Mouse (Mus musculus) neural tube, embryonic 11.5 days (tissue): ENCODE data around the gene H2-Aa. TPM values are rescaled to one million over a fixed set of nuclear protein-coding genes. Genes with fewer than 3 reads are reported as not detected.
"Not testable (repeated sequence)": the region's sequence is repeated elsewhere in the genome, so short reads cannot be mapped to it uniquely, and the experiment has no call there.

Experiments used
- ATAC-seq: fragments of 200-750 bp; cut with Nextera tagmentation; 2 replicates; pipeline ENCODE4 v1.8.0; 2017; ENCODE audit warnings: moderate number of reproducible peaks, mild to moderate bottlenecking, moderate TSS enrichment, moderate library complexity; ENCODE audit not compliant: insufficient read depth, low FRiP score, low TSS enrichment
- DNase-seq: peaks from one replicate; pipeline ENCODE4 v3.0.0-alpha.2; 2015; ENCODE audit warnings: low spot score
- H3K27ac ChIP-seq: fragments of 300-500 bp; sonication (generic); 2 replicates; pipeline ENCODE4 v1.5.1; 2014; ENCODE audit warnings: low read depth, mild to moderate bottlenecking, low read length
- H3K27me3 ChIP-seq: fragments of 300-500 bp; sonication (generic); 2 replicates; pipeline ENCODE4 v1.6.1; 2014; ENCODE audit warnings: mild to moderate bottlenecking, low read length, mixed read lengths; ENCODE audit not compliant: control insufficient read depth, insufficient read depth
- H3K36me3 ChIP-seq: fragments of 300-500 bp; sonication (generic); 2 replicates; pipeline ENCODE4 v1.6.1; 2014; ENCODE audit warnings: mild to moderate bottlenecking, low read length, moderate library complexity, mixed read lengths; ENCODE audit not compliant: control insufficient read depth, insufficient read depth
- H3K4me1 ChIP-seq: fragments of 300-500 bp; sonication (generic); 2 replicates; pipeline ENCODE4 v1.6.1; 2014; ENCODE audit warnings: low read length, mixed read lengths; ENCODE audit not compliant: control insufficient read depth, insufficient read depth
- H3K4me2 ChIP-seq: fragments of 300-500 bp; sonication (generic); 2 replicates; pipeline ENCODE4 v1.6.1; 2014; ENCODE audit warnings: low read depth, mild to moderate bottlenecking, moderate library complexity
- H3K4me3 ChIP-seq: fragments of 300-500 bp; sonication (generic); 2 replicates; pipeline ENCODE4 v1.5.1; 2014; ENCODE audit warnings: low read depth, low read length
- H3K9ac ChIP-seq: fragments of 300-500 bp; sonication (generic); 2 replicates; pipeline ENCODE4 v1.6.1; 2014; ENCODE audit warnings: mild to moderate bottlenecking, low read length
- H3K9me3 ChIP-seq: fragments of 300-500 bp; sonication (generic); 2 replicates; pipeline ENCODE4 v1.6.1; 2016; ENCODE audit warnings: low read length; ENCODE audit not compliant: control insufficient read depth
- WGBS: fragments of 180-500 bp; shearing (Covaris S2); extraction: QIAGEN DNeasy Blood & Tissue Kit; methylation state at CpG from one replicate; pipeline ENCODE4 v1.1.7; 2014; 5-methylcytosine and 5-hydroxymethylcytosine counted together
- polyA plus RNA-seq: library from polyadenylated mRNA; unstranded; fragments of >200 nt; fragmentation: Nextera tagmentation; extraction: Ambion mirVana; gene quantifications from 2 replicates; pipeline ENCODE4 v1.2.1, GENCODE M21; 2014

The H2-Aa gene
- polyA plus RNA-seq, 1 experiment from 2014 or later, result not detected

DNA sequence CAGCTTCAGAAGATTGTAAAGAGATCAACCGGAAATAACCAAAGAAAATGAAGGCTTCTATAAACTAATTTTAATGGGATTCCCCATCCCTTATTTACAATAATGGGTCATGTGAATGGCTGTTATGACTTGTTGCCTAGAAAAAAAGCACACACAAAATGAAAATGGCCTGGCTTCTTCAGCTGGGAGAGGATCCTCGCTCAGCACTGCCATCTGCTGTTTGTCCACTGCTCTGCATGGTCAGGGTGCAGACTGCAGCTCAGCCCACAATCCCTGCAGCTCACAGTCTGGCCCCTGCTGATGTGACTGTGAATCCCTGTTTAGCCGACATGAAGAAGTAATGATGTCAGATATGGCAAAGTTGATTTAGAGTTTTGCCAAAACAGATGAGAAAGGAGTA is 25.8 kb upstream of the H2-Aa start:
- ATAC-seq, result no peak

DNA sequence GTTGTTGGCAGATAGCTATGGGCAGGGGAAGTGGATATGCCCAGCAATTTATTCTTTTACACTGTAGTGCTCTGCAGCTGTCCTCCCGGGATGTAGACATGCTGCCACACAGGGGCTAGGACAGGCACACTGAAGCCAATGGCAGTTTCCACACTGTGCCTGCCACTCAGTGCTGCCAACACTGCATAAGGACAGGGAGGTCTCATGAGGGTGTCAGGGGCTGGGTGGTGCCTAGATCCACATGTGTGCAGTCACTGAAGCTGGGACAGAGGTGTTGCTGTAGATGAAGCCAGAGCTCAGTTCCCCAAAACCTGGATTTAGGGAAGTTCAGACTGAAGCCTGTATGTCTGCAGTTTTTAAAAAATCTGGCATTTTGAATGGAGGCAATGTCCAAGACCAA is 24.6 kb upstream of the H2-Aa start:
- ATAC-seq (no peak), DNase-seq (no peak)
- Histone ChIP-seq H3K4me2 (no peak overlapping the region), H3K27me3 (no peaks in the 10 kb centered on the region), H3K4me3 (no peak overlapping the region), H3K4me1 (no peaks in the 10 kb centered on the region), H3K9ac (no peak overlapping the region), H3K9me3 (no peaks in the 10 kb centered on the region), H3K27ac (no peak overlapping the region), H3K36me3 (no peaks in the 10 kb centered on the region)
- WGBS, result 84% methylated on average over 1 of the region's 1 CpGs

More for the DNA sequence above, 25.8 kb upstream of the H2-Aa start:
- Histone ChIP-seq H3K9ac (no peak overlapping the region), H3K9me3 (no peaks in the 10 kb centered on the region), H3K36me3 (no peaks in the 10 kb centered on the region), H3K4me2 (no peak overlapping the region), H3K27ac (no peak overlapping the region), H3K27me3 (no peaks in the 10 kb centered on the region), H3K4me3 (no peak overlapping the region), H3K4me1 (no peaks in the 10 kb centered on the region)
- peak; percentile 80 for DNase-seq
- 35% methylated on average over 3 of the region's 3 CpGs for WGBS

DNA sequence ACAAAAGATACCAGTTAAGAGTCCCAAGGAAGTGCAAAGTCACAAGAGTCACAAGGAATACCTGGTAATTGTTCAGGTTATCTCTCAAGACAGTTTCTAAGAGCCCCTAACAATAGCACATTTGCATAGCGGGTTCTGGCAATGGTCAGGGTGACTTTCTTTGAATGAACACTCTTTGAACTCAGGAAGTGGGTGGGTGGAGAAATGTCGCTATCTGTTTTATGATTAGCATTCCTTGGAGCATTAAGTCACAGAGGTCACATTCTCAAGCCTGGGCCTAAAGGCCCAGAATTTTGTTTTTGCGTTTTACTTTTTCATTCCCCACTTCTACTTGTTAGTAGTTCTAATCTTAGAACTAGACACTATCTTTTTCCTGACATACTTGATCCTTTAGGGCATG is 22.9 kb upstream of the H2-Aa start:
- not testable (repeated sequence) for H3K4me1 ChIP-seq, DNase-seq, H3K9me3 ChIP-seq, H3K27me3 ChIP-seq, H3K4me2 ChIP-seq, ATAC-seq, H3K9ac ChIP-seq, H3K4me3 ChIP-seq, H3K27ac ChIP-seq, H3K36me3 ChIP-seq
- WGBS, result 91% methylated on average over 3 of the region's 3 CpGs

DNA sequence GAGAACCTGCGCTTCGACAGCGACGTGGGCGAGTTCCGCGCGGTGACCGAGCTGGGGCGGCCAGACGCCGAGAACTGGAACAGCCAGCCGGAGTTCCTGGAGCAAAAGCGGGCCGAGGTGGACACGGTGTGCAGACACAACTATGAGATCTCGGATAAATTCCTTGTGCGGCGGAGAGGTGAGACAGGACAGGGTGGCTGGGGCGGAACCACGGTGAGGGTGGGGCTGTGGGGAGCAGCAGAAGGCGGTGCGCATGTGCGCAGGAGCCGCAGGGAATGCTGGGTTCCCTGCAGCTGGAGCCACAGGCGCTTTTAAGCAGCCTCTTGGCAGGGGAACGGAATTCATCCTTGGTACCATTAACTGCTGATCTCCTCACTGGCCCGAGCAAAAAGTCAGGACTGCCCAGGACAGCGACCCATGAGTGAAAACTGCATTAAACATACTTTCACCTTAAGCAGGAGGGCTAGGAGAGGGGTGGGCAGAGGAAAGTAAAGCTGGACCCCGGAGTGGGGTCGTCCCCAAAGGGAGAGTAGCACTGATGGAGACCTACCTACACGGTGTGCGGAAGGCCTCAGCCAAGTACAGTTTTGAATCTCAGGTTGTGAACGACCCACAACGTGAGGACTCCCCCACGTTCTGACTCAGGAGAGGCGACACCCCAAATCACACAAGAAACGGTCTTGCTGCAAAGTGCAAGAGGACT is 22.2 kb upstream of the H2-Aa start:
- no peak overlapping the region for H3K27ac ChIP-seq
- no peaks in the 10 kb centered on the region for H3K4me1 ChIP-seq
- peak overlapping the region; percentile 63 for H3K9ac ChIP-seq
- peak overlapping the region; percentile 52 for H3K4me3 ChIP-seq
- peak overlapping the region; percentile 87 for H3K4me2 ChIP-seq
- ATAC-seq (peak; percentile 67; the same call in 1 of the 2 replicates), DNase-seq (peak; percentile 75)
- 25% methylated on average over 38 of the region's 38 CpGs for WGBS
- H3K36me3 ChIP-seq, result no peaks in the 10 kb centered on the region
- no peaks in the 10 kb centered on the region for H3K9me3 ChIP-seq
- no peaks in the 10 kb centered on the region for H3K27me3 ChIP-seq

DNA sequence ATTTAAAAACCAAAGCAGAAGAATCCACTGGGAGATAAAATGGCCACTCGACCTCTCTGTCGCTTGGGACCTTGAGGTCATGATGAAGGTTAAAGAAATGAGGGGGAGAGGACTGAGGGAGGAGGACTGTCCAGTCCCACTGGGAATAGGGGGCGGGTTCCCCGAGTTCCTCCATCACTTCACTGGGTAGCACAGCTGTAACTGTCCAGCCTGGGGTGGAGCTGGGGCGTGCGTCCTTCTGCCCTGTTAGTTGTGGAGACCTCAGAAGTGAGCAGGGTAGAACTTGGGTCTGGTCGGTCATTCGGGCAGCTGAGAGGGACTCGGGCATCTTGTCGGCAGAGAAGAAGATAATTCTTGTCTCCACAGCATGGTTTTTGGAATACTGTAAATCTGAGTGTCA is 21.6 kb upstream of the H2-Aa start:
- DNase-seq (no peak), ATAC-seq (no peak)
- H3K9ac ChIP-seq, result peak overlapping the region; percentile 63
- peak overlapping the region; percentile 52 for H3K4me3 ChIP-seq
- no peak overlapping the region for H3K27ac ChIP-seq
- no peaks in the 10 kb centered on the region for H3K4me1 ChIP-seq
- H3K4me2 ChIP-seq, result peak overlapping the region; percentile 87
- WGBS, result 39% methylated on average over 10 of the region's 10 CpGs
- H3K36me3 ChIP-seq, result no peaks in the 10 kb centered on the region
- H3K27me3 ChIP-seq, result no peaks in the 10 kb centered on the region
- H3K9me3 ChIP-seq, result no peaks in the 10 kb centered on the region

DNA sequence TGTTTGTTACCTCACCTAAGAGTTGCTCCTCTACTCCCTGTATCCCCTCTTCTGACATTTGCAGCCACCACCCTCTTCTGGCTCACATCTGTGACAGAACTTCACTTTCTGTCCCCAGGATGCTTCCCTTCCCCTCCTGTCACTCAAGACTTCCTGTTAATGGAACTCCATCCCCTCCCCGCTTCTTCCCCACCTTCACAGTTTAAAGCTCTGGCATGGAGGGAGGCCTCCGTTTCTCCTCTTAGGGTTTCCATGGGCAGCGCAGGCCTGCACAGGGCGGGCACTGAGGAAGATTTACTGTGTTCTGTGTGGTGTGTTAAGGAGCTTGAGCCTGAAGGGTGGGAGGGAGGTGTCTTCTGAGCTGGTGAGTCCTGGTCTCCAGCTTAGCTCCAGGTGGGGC is 20.5 kb upstream of the H2-Aa start:
- H3K4me1 ChIP-seq, result no peaks in the 10 kb centered on the region
- H3K9ac ChIP-seq, result no peak overlapping the region
- no peaks in the 10 kb centered on the region for H3K9me3 ChIP-seq
- no peaks in the 10 kb centered on the region for H3K36me3 ChIP-seq
- WGBS, result 80% methylated on average over 4 of the region's 4 CpGs
- no peak overlapping the region for H3K4me2 ChIP-seq
- H3K27ac ChIP-seq, result no peak overlapping the region
- H3K27me3 ChIP-seq, result no peaks in the 10 kb centered on the region
- H3K4me3 ChIP-seq, result no peak overlapping the region
- ATAC-seq (no peak), DNase-seq (no peak)

DNA sequence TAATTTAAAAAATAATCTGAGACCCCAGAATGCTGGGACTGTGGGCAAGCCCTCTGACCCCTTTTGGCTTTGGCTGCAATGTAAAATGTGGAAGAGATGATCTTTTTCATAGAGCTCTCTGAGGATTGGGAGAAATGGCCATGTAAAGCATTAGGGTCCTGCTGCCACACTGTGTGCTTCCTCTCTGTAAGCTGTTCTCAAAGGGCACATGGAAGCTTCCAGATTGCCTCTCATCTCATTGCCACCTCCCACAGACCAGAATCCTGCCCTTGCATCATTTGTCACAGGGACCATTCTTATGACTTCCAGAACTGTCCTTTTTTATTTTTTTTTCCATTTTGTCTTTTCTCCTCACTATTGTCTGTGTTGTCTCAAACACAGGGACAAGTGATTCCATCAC is 19.6 kb upstream of the H2-Aa start:
- Histone ChIP-seq H3K36me3 (no peaks in the 10 kb centered on the region), H3K27ac (no peak overlapping the region), H3K9ac (no peak overlapping the region), H3K4me3 (no peak overlapping the region), H3K27me3 (no peaks in the 10 kb centered on the region), H3K4me2 (no peak overlapping the region), H3K9me3 (no peaks in the 10 kb centered on the region), H3K4me1 (no peaks in the 10 kb centered on the region)
- DNase-seq (no peak), ATAC-seq (no peak)

DNA sequence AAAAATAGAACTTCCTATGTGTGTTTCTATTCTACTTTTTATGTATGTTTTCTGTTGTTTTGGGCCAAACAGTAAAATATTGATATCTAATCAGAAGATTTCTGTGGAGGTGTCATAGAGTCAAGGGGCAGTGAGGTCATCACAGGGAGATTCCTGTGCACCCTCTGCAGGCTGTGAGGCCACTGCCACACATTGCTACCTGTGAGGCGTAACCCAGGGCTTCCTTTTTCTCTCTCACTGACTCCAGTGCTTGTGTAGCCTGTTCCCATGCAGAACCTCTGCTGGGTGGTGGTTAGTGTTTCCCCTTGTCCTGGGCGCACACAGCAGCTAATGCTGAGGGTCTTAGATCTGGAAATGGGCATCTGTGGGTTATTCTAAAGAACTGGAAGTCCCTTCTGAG is 18.8 kb upstream of the H2-Aa start:
- no peak overlapping the region for H3K4me3 ChIP-seq
- H3K4me1 ChIP-seq, result no peaks in the 10 kb centered on the region
- no peak for DNase-seq
- H3K27ac ChIP-seq, result no peak overlapping the region
- ATAC-seq, result no peak
- no peak overlapping the region for H3K4me2 ChIP-seq
- no peaks in the 10 kb centered on the region for H3K36me3 ChIP-seq
- no peaks in the 10 kb centered on the region for H3K27me3 ChIP-seq
- no peaks in the 10 kb centered on the region for H3K9me3 ChIP-seq
- WGBS, result 73% methylated on average over 2 of the region's 2 CpGs
- no peak overlapping the region for H3K9ac ChIP-seq

DNA sequence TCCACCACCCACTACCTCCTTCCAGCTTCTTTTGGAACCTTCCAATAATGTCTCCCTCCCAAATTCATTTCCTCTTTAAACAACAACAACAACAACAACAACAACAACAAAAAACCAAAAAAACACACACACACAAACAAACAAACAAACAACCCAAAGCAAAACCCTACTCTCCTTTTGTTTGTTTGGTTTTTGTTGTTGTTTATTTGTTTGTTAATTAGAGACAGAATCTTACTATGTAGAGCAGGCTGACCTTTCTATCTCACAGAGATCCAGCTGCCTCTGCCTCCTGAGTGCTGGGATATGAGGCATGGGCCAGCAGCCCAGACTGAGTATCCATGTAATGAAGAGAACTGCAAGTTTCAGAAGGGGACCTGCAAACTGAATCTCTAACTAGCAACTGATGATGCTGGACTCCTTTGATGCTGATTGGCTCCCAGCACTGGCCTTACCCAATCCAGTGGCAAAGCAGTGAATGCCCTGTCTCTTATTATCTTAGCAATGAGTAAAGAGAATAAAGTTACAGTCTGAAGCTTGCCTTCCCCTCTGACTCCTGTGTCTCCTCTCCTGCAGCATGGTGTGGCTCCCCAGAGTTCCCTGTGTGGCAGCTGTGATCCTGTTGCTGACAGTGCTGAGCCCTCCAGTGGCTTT is 17.9 kb upstream of the H2-Aa start, which contains the start of gene H2-Eb1:
TSS of gene H2-Eb1 (plus strand) at position 488 of the 651 bp plus-strand sequence.
- ATAC-seq (peak; percentile 74), DNase-seq (peak; percentile 75)
- Histone ChIP-seq H3K27me3 (no peaks in the 10 kb centered on the region), H3K9ac (no peak within 1 kb of the TSS), H3K36me3 (no peaks in the 10 kb centered on the region), H3K27ac (no peak within 1 kb of the TSS), H3K4me3 (no peak within 1 kb of the TSS), H3K4me2 (no peak within 1 kb of the TSS), H3K9me3 (no peaks in the 10 kb centered on the region), H3K4me1 (no peaks in the 10 kb centered on the region)
